Mouse (Mus musculus) spleen, adult 2 months (tissue): ENCODE measurements around the gene Rpl23a.

Experiments
- CTCF ChIP-seq: fragments of 200-500 bp; IDR thresholded peaks from 2 replicates; pipeline ENCODE4 v1.5.1; 2011; ENCODE audit warnings: mild to moderate bottlenecking, inconsistent platforms; ENCODE audit not compliant: insufficient read depth, insufficient read length, insufficient replicate concordance; ENCODE audit errors: extremely low read depth
- POLR2A ChIP-seq: fragments of 200-500 bp; IDR thresholded peaks from 2 replicates; pipeline ENCODE4 v1.6.1; 2011; ENCODE audit warnings: low read depth, low read length, inconsistent platforms

- no peak for TF ChIP-seq POLR2A
- TF ChIP-seq CTCF, result no peak
These were observed 11.2 kb downstream of the Rpl23a start for GRCm38 (mm10) chr11:78172034-78172747.
